Mouse (Mus musculus): Measurements from ENCODE around the gene Foxo3.

- TF ChIP-seq CTCF (IDR thresholded peaks at IDR 0.05) (no peak), EP300 (IDR thresholded peaks at IDR 0.05) (no peak)
These were observed 12.9 kb downstream of the Foxo3 start for GRCm38 (mm10) chr10:42263701-42264100.

Measured in lung, postnatal 0 days (tissue).